Mouse (Mus musculus) R1 (cell line): ENCODE measurements around the gene Spint1.

Experiments used
- DNase-seq: peaks from one replicate; pipeline ENCODE4 v3.0.0-alpha.2; 2018; ENCODE audit warnings: low read depth, low spot score

The Spint1 gene

GRCm38 (mm10) chr2:119293311-119293710 is 56.1 kb downstream of the Spint1 start:
- DNase-seq = no peak

GRCm38 (mm10) chr2:119293776-119294390 is 56.7 kb downstream of the Spint1 start:
- DNase-seq = no peak

- no peak for DNase-seq
These were observed 57.2 kb downstream of the Spint1 start for GRCm38 (mm10) chr2:119294411-119294810.

GRCm38 (mm10) chr2:119296756-119297155 is 59.6 kb downstream of the Spint1 start:
- no peak for DNase-seq

GRCm38 (mm10) chr2:119297506-119297905 is 60.3 kb downstream of the Spint1 start:
- DNase-seq = no peak

- DNase-seq = peak; percentile 70
These were observed 61.2 kb downstream of the Spint1 start for GRCm38 (mm10) chr2:119298330-119298729.

- no peak for DNase-seq
These were observed 61.7 kb downstream of the Spint1 start for GRCm38 (mm10) chr2:119298839-119299238.
